Mouse (Mus musculus): ENCODE results near the gene Zswim8.

GRCm38 (mm10) chr14:20729871-20730270 is 22.5 kb downstream of the Zswim8 start:
- no peak for TF ChIP-seq POLR2A (IDR thresholded peaks at IDR 0.05; ENCODE audit: extremely low read depth, insufficient read depth, low read length)
- no peak for TF ChIP-seq CTCF (IDR thresholded peaks at IDR 0.05; ENCODE audit: low read depth, low read length)

Data from liver, adult 2 months (tissue).